Mouse (Mus musculus) activated CD4-positive, CD25-positive, alpha-beta regulatory T cell, adult 4 months (primary cell): ENCODE data around the gene Gm13723. TPM values are rescaled to one million over a fixed set of nuclear protein-coding genes. Genes with fewer than 3 reads are reported as not detected.

Experiments
- ATAC-seq: one replicate; pipeline ENCODE4 v1.8.0; 2017
- polyA plus RNA-seq, 2 experiments: library from polyadenylated mRNA; unstranded; fragments of 100-300 nt; shearing (Covaris generic); gene quantifications; one replicate each; pipeline ENCODE4 v1.2.1; 2017

Gene Gm13723
- polyA plus RNA-seq, result not detected

GRCm38 (mm10) chr2:86874702-86875101, at the start of gene Gm13723:
Gene Gm13723 (minus strand): TSS chr2:86874802.
- no peak for ATAC-seq

GRCm38 (mm10) chr2:86905647-86906046, 31.0 kb upstream of the Gm13723 start:
- no peak for ATAC-seq

- ATAC-seq, result no peak
Observed at GRCm38 (mm10) chr2:86892116-86892515, 17.5 kb upstream of the Gm13723 start, which contains the start of gene Olfr1097. Gene Olfr1097 (minus strand): TSS chr2:86892216.

GRCm38 (mm10) chr2:86851596-86851995, 23.0 kb downstream of the Gm13723 start, which contains the start of gene Olfr1095:
Gene Olfr1095 (minus strand): TSS chr2:86851696.
- ATAC-seq, result no peak

GRCm38 (mm10) chr2:86824363-86824762, 50.2 kb downstream of the Gm13723 start, which contains the start of gene Olfr1094:
Gene Olfr1094 (plus strand): TSS chr2:86824663.
- no peak for ATAC-seq

Other genes starting within 250 kb of the Gm13723 start
- gene Olfr1084, start 235.1 kb downstream of the Gm13723 start, polyA plus RNA-seq, result not detected
- not detected for gene Olfr1085, start 212.8 kb downstream of the Gm13723 start, polyA plus RNA-seq
- not detected for gene Olfr1086, start 194.7 kb downstream of the Gm13723 start, polyA plus RNA-seq
- gene Olfr1087, start 176.4 kb downstream of the Gm13723 start, polyA plus RNA-seq, result not detected
- gene Olfr1089, start 141.1 kb downstream of the Gm13723 start, polyA plus RNA-seq, result not detected
- gene Olfr1090, start 115.8 kb downstream of the Gm13723 start, polyA plus RNA-seq, result not detected
- gene Olfr1093, start 92.3 kb downstream of the Gm13723 start, polyA plus RNA-seq, result not detected
- not detected for gene Olfr141, start 64.8 kb downstream of the Gm13723 start, polyA plus RNA-seq
- gene Olfr1094, start 50.1 kb downstream of the Gm13723 start, polyA plus RNA-seq, result not detected
- not detected for gene Olfr1095, start 23.1 kb downstream of the Gm13723 start, polyA plus RNA-seq
- not detected for gene Olfr1097, start 17.4 kb upstream of the Gm13723 start, polyA plus RNA-seq
- gene Olfr1098, start 49.7 kb upstream of the Gm13723 start, polyA plus RNA-seq, result not detected
- not detected for gene Olfr1099, start 85.9 kb upstream of the Gm13723 start, polyA plus RNA-seq
- not detected for gene Olfr1100, start 105.2 kb upstream of the Gm13723 start, polyA plus RNA-seq
- gene Olfr1101, start 116.4 kb upstream of the Gm13723 start, polyA plus RNA-seq, result not detected
- not detected for gene Olfr1102, start 123.6 kb upstream of the Gm13723 start, polyA plus RNA-seq
- gene Olfr1104, start 152.3 kb upstream of the Gm13723 start, polyA plus RNA-seq, result not detected
- not detected for gene Olfr1105, start 161.7 kb upstream of the Gm13723 start, polyA plus RNA-seq
- gene Olfr1106, start 177.5 kb upstream of the Gm13723 start, polyA plus RNA-seq, result not detected
- gene Olfr1107, start 201.0 kb upstream of the Gm13723 start, polyA plus RNA-seq, result not detected
- gene Olfr1109, start 221.2 kb upstream of the Gm13723 start, polyA plus RNA-seq, result not detected
- not detected for gene Olfr259, start 239.8 kb upstream of the Gm13723 start, polyA plus RNA-seq